Mouse (Mus musculus): Measurements from ENCODE around the gene Ap1m2.

GRCm38 (mm10) chr9:21312134-21312533 lies at the start of gene Ap1m2:
- TF ChIP-seq USF1 (IDR thresholded peaks at IDR 0.05; ENCODE audit: low read depth, low read length) (no peak), ELF1 (IDR thresholded peaks at IDR 0.05; ENCODE audit: low read depth, low read length) (no peak), POLR2A (IDR thresholded peaks at IDR 0.05; ENCODE audit: control insufficient read depth in 1 of 2, insufficient read depth in 1 of 2, low read depth in 1 of 2, low read length in 2 of 2, poor library complexity in 1 of 2) (no peak), CHD1 (IDR thresholded peaks at IDR 0.05; ENCODE audit: low read depth, low read length) (no peak), HCFC1 (IDR thresholded peaks at IDR 0.05; ENCODE audit: low read depth, low read length) (no peak), BHLHE40 (IDR thresholded peaks at IDR 0.05; ENCODE audit: borderline replicate concordance, low read depth, low read length) (no peak), SIN3A (IDR thresholded peaks at IDR 0.05; ENCODE audit: low read length) (no peak), POLR2AphosphoS2 (IDR thresholded peaks at IDR 0.05; ENCODE audit: low read length) (no peak)
